Comparison of ENCODE assay signal across 27 mouse cellular contexts in genomic region chr5:129744050-129744449, GRCm38 (mm10). TPM values are rescaled to one million over a fixed set of nuclear protein-coding genes. Genes with fewer than 3 reads are reported as not detected.
A peak's percentile ranks its signal among the peaks of the same experiment; 100 is the strongest.
DNase-seq lines count a peak whose midpoint lies in the region; ATAC-seq and TF ChIP-seq lines count a peak whose summit lies in the region.
"Had no signal": no experiment of that assay in that cellular context is flagged by ENCODE, and none has a peak within 500 bp of the region (broad histone marks: within the 10 kb centered on the region; RNA-seq: fewer than 3 reads in every experiment).

No protein-coding gene starts in this region.

- no peak for DNase-seq in heart, embryonic 10.5 days (ENCODE audit: low spot score)
- no peak for DNase-seq in heart, adult 18-20 months
- no peak for DNase-seq in heart, adult 2 months
- no peak for DNase-seq in liver, embryonic 13.5 days
- DNase-seq in left cerebral cortex, adult 8-10 months (ENCODE audit: low spot score in 2 of 2), result no peak
- DNase-seq: adrenal gland, postnatal 14 days; cerebellum, adult 2 months; cerebellum, postnatal 25 days; kidney, adult 18-20 months; kidney, postnatal 10 days; thymus, postnatal 25 days had no signal

- ATAC-seq in heart, embryonic 16.5 days (replicated peaks; ENCODE audit: extremely low read depth, insufficient read depth, low FRiP score), result no peak
- peak; percentile 42 for ATAC-seq in liver, embryonic 13.5 days (ENCODE audit: low read depth)
- ATAC-seq in kidney, embryonic 15.5 days (replicated peaks; ENCODE audit: low FRiP score), result no peak
- ATAC-seq: forebrain, embryonic 13.5 days; hindbrain, postnatal 0 days; lung, postnatal 0 days had no signal

- peak overlapping the region; percentile 50 for H3K9ac ChIP-seq in heart, embryonic 16.5 days (ENCODE audit: low read length)
- H3K9ac ChIP-seq in heart, adult 2 months (ENCODE audit: low read depth, low read length), result no peak overlapping the region
- peak overlapping the region; percentile 55 for H3K9ac ChIP-seq in liver, embryonic 13.5 days
- H3K9ac ChIP-seq in kidney, embryonic 15.5 days, result no peak overlapping the region
- H3K9ac ChIP-seq: embryonic facial prominence, embryonic 13.5 days; forebrain, embryonic 13.5 days had no signal

- H3K27ac ChIP-seq in heart, embryonic 10.5 days, result peak overlapping the region; percentile 78
- H3K27ac ChIP-seq in heart, embryonic 16.5 days (ENCODE audit: low read length), result peak overlapping the region; percentile 66
- H3K27ac ChIP-seq in heart, adult 2 months, result no peak overlapping the region
- peak overlapping the region; percentile 86 for H3K27ac ChIP-seq in liver, embryonic 13.5 days
- no peak overlapping the region for H3K27ac ChIP-seq in kidney, embryonic 15.5 days
- H3K27ac ChIP-seq: embryonic facial prominence, embryonic 13.5 days; forebrain, embryonic 13.5 days; hindbrain, postnatal 0 days; limb, embryonic 10.5 days; macrophage had no signal

- WGBS in heart, embryonic 10.5 days, result 12% methylated on average over 6 of the region's 6 CpGs
- 28% methylated on average over 6 of the region's 6 CpGs for WGBS in heart, embryonic 16.5 days
- 25% methylated on average over 6 of the region's 6 CpGs for WGBS in heart, adult 2 months
- 27% methylated on average over 6 of the region's 6 CpGs for WGBS in liver, embryonic 13.5 days (ENCODE audit: insufficient replicate concordance)
- 78% methylated on average over 6 of the region's 6 CpGs for WGBS in kidney, embryonic 15.5 days

- peaks cover 69% of the 10 kb centered on the region for H3K36me3 ChIP-seq in heart, embryonic 10.5 days
- peaks cover 63% of the 10 kb centered on the region for H3K36me3 ChIP-seq in heart, embryonic 16.5 days (ENCODE audit: control insufficient read depth, insufficient read depth)
- no peaks in the 10 kb centered on the region for H3K36me3 ChIP-seq in heart, adult 2 months (ENCODE audit: control insufficient read depth, insufficient read depth, low read length)
- H3K36me3 ChIP-seq in liver, embryonic 13.5 days, result peaks cover 35% of the 10 kb centered on the region
- peaks cover 89% of the 10 kb centered on the region for H3K36me3 ChIP-seq in kidney, embryonic 15.5 days

- H3K9me3 ChIP-seq in heart, embryonic 10.5 days, result no peaks in the 10 kb centered on the region
- no peaks in the 10 kb centered on the region for H3K9me3 ChIP-seq in heart, embryonic 16.5 days (replicated peaks; ENCODE audit: control insufficient read depth, low read length)
- H3K9me3 ChIP-seq in liver, embryonic 13.5 days (replicated peaks), result no peaks in the 10 kb centered on the region
- no peaks in the 10 kb centered on the region for H3K9me3 ChIP-seq in kidney, embryonic 15.5 days (replicated peaks)
- H3K9me3 ChIP-seq: embryonic facial prominence, embryonic 13.5 days; forebrain, embryonic 13.5 days; limb, embryonic 10.5 days had no signal

- peak overlapping the region; percentile 15; the same call in 1 of the 2 replicates for H3K4me2 ChIP-seq in heart, embryonic 16.5 days (ENCODE audit: low read depth, low read length)
- peak overlapping the region; percentile 47 for H3K4me2 ChIP-seq in liver, embryonic 13.5 days
- H3K4me2 ChIP-seq in kidney, embryonic 15.5 days, result no peak overlapping the region
- H3K4me2 ChIP-seq: embryonic facial prominence, embryonic 13.5 days; forebrain, embryonic 13.5 days; midbrain, embryonic 11.5 days had no signal

- no peaks in the 10 kb centered on the region for H3K27me3 ChIP-seq in heart, embryonic 10.5 days (ENCODE audit: insufficient read depth, poor library complexity, severe bottlenecking)
- H3K27me3 ChIP-seq in heart, embryonic 16.5 days (ENCODE audit: control insufficient read depth, insufficient read depth, low read length), result no peaks in the 10 kb centered on the region
- no peaks in the 10 kb centered on the region for H3K27me3 ChIP-seq in heart, adult 2 months (ENCODE audit: control insufficient read depth, insufficient read depth, low read length)
- H3K27me3 ChIP-seq in liver, embryonic 13.5 days, result no peaks in the 10 kb centered on the region
- no peaks in the 10 kb centered on the region for H3K27me3 ChIP-seq in kidney, embryonic 15.5 days
- H3K27me3 ChIP-seq: embryonic facial prominence, embryonic 13.5 days; forebrain, embryonic 13.5 days had no signal

- TF ChIP-seq CTCF in heart, adult 2 months (IDR thresholded peaks at IDR 0.05), result no peak

- peaks cover 23% of the 10 kb centered on the region for H3K4me1 ChIP-seq in heart, embryonic 10.5 days
- peaks cover 13% of the 10 kb centered on the region for H3K4me1 ChIP-seq in heart, embryonic 16.5 days (ENCODE audit: control insufficient read depth, insufficient read depth, low read length)
- no peaks in the 10 kb centered on the region for H3K4me1 ChIP-seq in heart, adult 2 months (ENCODE audit: control insufficient read depth, insufficient read depth, low read length)
- H3K4me1 ChIP-seq in liver, embryonic 13.5 days (replicated peaks), result peaks cover 34% of the 10 kb centered on the region
- H3K4me1 ChIP-seq in kidney, embryonic 15.5 days, result no peaks in the 10 kb centered on the region
- H3K4me1 ChIP-seq: embryonic facial prominence, embryonic 13.5 days; forebrain, embryonic 13.5 days; limb, embryonic 10.5 days had no signal

- H3K4me3 ChIP-seq in heart, embryonic 10.5 days, result 0 out of 2 replicates have a peak overlapping the region, but pooled peaks have one; percentile 6
- H3K4me3 ChIP-seq in heart, embryonic 16.5 days (ENCODE audit: low read length), result no peak overlapping the region
- H3K4me3 ChIP-seq in heart, adult 2 months, result no peak overlapping the region
- no peak overlapping the region for H3K4me3 ChIP-seq in liver, embryonic 13.5 days (replicated peaks)
- no peak overlapping the region for H3K4me3 ChIP-seq in kidney, embryonic 15.5 days (replicated peaks)
- H3K4me3 ChIP-seq: embryonic facial prominence, embryonic 13.5 days; forebrain, embryonic 13.5 days; limb, embryonic 10.5 days had no signal

- no peak for TF ChIP-seq EP300 in heart, adult 2 months (IDR thresholded peaks at IDR 0.05; ENCODE audit: insufficient read depth, low read depth, low read length)

- H3K79me2 ChIP-seq in heart, adult 2 months (replicated peaks; ENCODE audit: control insufficient read depth, insufficient read depth, low read length), result no peaks in the 10 kb centered on the region

- no peak for TF ChIP-seq POLR2A in heart, adult 2 months (IDR thresholded peaks at IDR 0.05; ENCODE audit: insufficient read depth, low read depth, low read length)

- intact Hi-C loops in heart, adult 2 months (cut with DNase I), result no loop called here

RNA-seq across cellular contexts. Expression of gene Nipsnap2, which starts 19.2 kb away (rescaled TPM):
- polyA plus RNA-seq in heart, embryonic 10.5 days (2016; fragmentation: Nextera tagmentation; extraction: Ambion mirVana), result 140 and 220 TPM in 2 replicates
- 100 to 1,000 TPM; 843 to 897 TPM for total RNA-seq in heart, adult 18-20 months (2021)
- 398 and 419 TPM in 2 replicates for polyA plus RNA-seq in heart, embryonic 16.5 days (2015; fragmentation: Nextera tagmentation; extraction: Ambion mirVana)
- total RNA-seq in heart, adult 2 months (2021), result 100 to 1,000 TPM; 785 to 948 TPM
- 462 and 670 TPM in 2 replicates for polyA plus RNA-seq in heart, adult 2 months (2012; rRNA removed)
- polyA plus RNA-seq in liver, embryonic 13.5 days (2015; fragmentation: Nextera tagmentation; extraction: Ambion mirVana), result 28.4 and 29.7 TPM in 2 replicates
- 141 and 144 TPM in 2 replicates for polyA plus RNA-seq in kidney, embryonic 15.5 days (2015; fragmentation: Nextera tagmentation; extraction: Ambion mirVana)
- total RNA-seq in left cerebral cortex, adult 8-10 months (2022), result 10 to 100 TPM; 87.2 to 95.0 (median 91.5) TPM

RNA-seq across cellular contexts. Expression of gene Mrps17, which starts 28.8 kb away (rescaled TPM):
- 162 and 176 TPM in 2 replicates for polyA plus RNA-seq in heart, embryonic 10.5 days (2016; fragmentation: Nextera tagmentation; extraction: Ambion mirVana)
- 10 to 100 TPM; 87.6 to 91.5 TPM for total RNA-seq in heart, adult 18-20 months (2021)
- 152 and 161 TPM in 2 replicates for polyA plus RNA-seq in heart, embryonic 16.5 days (2015; fragmentation: Nextera tagmentation; extraction: Ambion mirVana)
- 10 to 100 TPM; 76.8 to 86.4 TPM for total RNA-seq in heart, adult 2 months (2021)
- polyA plus RNA-seq in heart, adult 2 months (2012; rRNA removed), result 107 and 130 TPM in 2 replicates
- 131 and 133 TPM in 2 replicates for polyA plus RNA-seq in liver, embryonic 13.5 days (2015; fragmentation: Nextera tagmentation; extraction: Ambion mirVana)
- polyA plus RNA-seq in kidney, embryonic 15.5 days (2015; fragmentation: Nextera tagmentation; extraction: Ambion mirVana), result 198 and 199 TPM in 2 replicates
- 10 to 100 TPM; 73.7 to 91.9 (median 81.3) TPM for total RNA-seq in left cerebral cortex, adult 8-10 months (2022)

RNA-seq across cellular contexts. Expression of gene Sept14, which starts 35.7 kb away (rescaled TPM):
- polyA plus RNA-seq in heart, embryonic 10.5 days (2016; fragmentation: Nextera tagmentation; extraction: Ambion mirVana), result not detected in 2 replicates
- total RNA-seq in heart, adult 18-20 months (2021), result not detected
- polyA plus RNA-seq in heart, embryonic 16.5 days (2015; fragmentation: Nextera tagmentation; extraction: Ambion mirVana), result not detected in 2 replicates
- not detected for total RNA-seq in heart, adult 2 months (2021)
- polyA plus RNA-seq in heart, adult 2 months (2012; rRNA removed), result not detected in 2 replicates
- polyA plus RNA-seq in liver, embryonic 13.5 days (2015; fragmentation: Nextera tagmentation; extraction: Ambion mirVana), result not detected in 2 replicates
- polyA plus RNA-seq in kidney, embryonic 15.5 days (2015; fragmentation: Nextera tagmentation; extraction: Ambion mirVana), result not detected in 2 replicates
- not detected for total RNA-seq in left cerebral cortex, adult 8-10 months (2022)
- total RNA-seq: adrenal gland, postnatal 14 days; gastrocnemius, adult 8-10 months; hindbrain, postnatal 0 days; layer of hippocampus, postnatal 14 days; liver, adult 2 months; midbrain, postnatal 0 days had no signal
- polyA plus RNA-seq: cerebellum, adult 2 months; embryonic facial prominence, embryonic 13.5 days; forebrain, embryonic 13.5 days; hindbrain, embryonic 11.5 days; hindbrain, postnatal 0 days; limb, embryonic 10.5 days; liver, adult 2 months; lung, postnatal 0 days; macrophage; midbrain, embryonic 11.5 days; midbrain, postnatal 0 days; neural tube, embryonic 14.5 days; spleen, adult 2 months had no signal

RNA-seq across cellular contexts. Expression of gene Psph, which starts 43.2 kb away (rescaled TPM):
- polyA plus RNA-seq in heart, embryonic 10.5 days (2016; fragmentation: Nextera tagmentation; extraction: Ambion mirVana), result 36.3 and 55.4 TPM in 2 replicates
- 10 to 100 TPM in 1 of 2 experiments, 1 to 10 TPM in 1; 8.9 to 10.7 TPM for total RNA-seq in heart, adult 18-20 months (2021)
- 27.7 and 33.4 TPM in 2 replicates for polyA plus RNA-seq in heart, embryonic 16.5 days (2015; fragmentation: Nextera tagmentation; extraction: Ambion mirVana)
- total RNA-seq in heart, adult 2 months (2021), result 1 to 10 TPM; 6.0 to 8.7 TPM
- polyA plus RNA-seq in heart, adult 2 months (2012; rRNA removed), result 7.7 and 11.4 TPM in 2 replicates
- polyA plus RNA-seq in liver, embryonic 13.5 days (2015; fragmentation: Nextera tagmentation; extraction: Ambion mirVana), result 82.6 and 91.1 TPM in 2 replicates
- polyA plus RNA-seq in kidney, embryonic 15.5 days (2015; fragmentation: Nextera tagmentation; extraction: Ambion mirVana), result 59.8 and 62.4 TPM in 2 replicates
- total RNA-seq in left cerebral cortex, adult 8-10 months (2022), result 10 to 100 TPM; 18.8 to 21.3 (median 19.6) TPM

Comparison
In these comparisons a context has a peak if more than half of its experiments do, and no peak if none do; other contexts are left out.
1. H3K27ac ChIP-seq: peak in heart, embryonic 10.5 days (single experiment), heart, embryonic 16.5 days (single experiment) and liver, embryonic 13.5 days (single experiment); none in heart, adult 2 months (single experiment) and kidney, embryonic 15.5 days (single experiment).
2. H3K9ac ChIP-seq: peak in heart, embryonic 16.5 days (single experiment) and liver, embryonic 13.5 days (single experiment); none in heart, adult 2 months (single experiment) and kidney, embryonic 15.5 days (single experiment).